Mouse (Mus musculus): ENCODE measurements at regions not wholly inside any gene's neighbourhood (a gene's known extent, or its start where the extent isn't known, plus 50 kb on each side); places are given as distances from the start of the nearest gene placed in this dataset.

GRCm38 (mm10) chr2:139230453-139230852 lies 263.3 kb upstream of the Sptlc3 start:
- Histone ChIP-seq H3K79me2 (ENCODE audit: control insufficient read depth, insufficient read depth) (no peaks in the 10 kb centered on the region), H3ac (ENCODE audit: control insufficient read depth, insufficient read length, low read depth) (no peak overlapping the region), H3K4me3 (ENCODE audit: insufficient read depth, poor library complexity, severe bottlenecking) (no peak overlapping the region), H3K79me3 (ENCODE audit: low read depth) (no peaks in the 10 kb centered on the region), H3K27me3 (ENCODE audit: control insufficient read depth, insufficient read depth, insufficient read length) (no peaks in the 10 kb centered on the region), H3K36me3 (ENCODE audit: control insufficient read depth, insufficient read depth) (no peaks in the 10 kb centered on the region)
- TF ChIP-seq CEBPB (IDR thresholded peaks at IDR 0.05; ENCODE audit: low read depth) (no peak), MAX (IDR thresholded peaks at IDR 0.05) (no peak), MYOD1 (IDR thresholded peaks at IDR 0.05; ENCODE audit: control insufficient read depth, insufficient read length, low read depth) (no peak), MYOG (IDR thresholded peaks at IDR 0.05; ENCODE audit: control insufficient read depth, extremely low read depth, insufficient read length) (no peak), USF1 (IDR thresholded peaks at IDR 0.05; ENCODE audit: low read depth) (no peak), CTCF (IDR thresholded peaks at IDR 0.05; ENCODE audit: control insufficient read depth, insufficient read depth, insufficient read length) (no peak), FOSL1 (IDR thresholded peaks at IDR 0.05; ENCODE audit: insufficient read depth, low read length, poor library complexity, severe bottlenecking) (no peak)

GRCm38 (mm10) chr2:139250138-139250537 lies 243.6 kb upstream of the Sptlc3 start:
- no peaks in the 10 kb centered on the region for H3K79me3 ChIP-seq (ENCODE audit: low read depth)
- no peaks in the 10 kb centered on the region for H3K27me3 ChIP-seq (ENCODE audit: control insufficient read depth, insufficient read depth, insufficient read length)
- TF ChIP-seq MYOG (IDR thresholded peaks at IDR 0.05; ENCODE audit: control insufficient read depth, extremely low read depth, insufficient read length) (no peak), FOSL1 (IDR thresholded peaks at IDR 0.05; ENCODE audit: insufficient read depth, low read length, poor library complexity, severe bottlenecking) (no peak), CEBPB (IDR thresholded peaks at IDR 0.05; ENCODE audit: low read depth) (no peak), CTCF (IDR thresholded peaks at IDR 0.05; ENCODE audit: control insufficient read depth, insufficient read depth, insufficient read length) (no peak), USF1 (IDR thresholded peaks at IDR 0.05; ENCODE audit: low read depth) (no peak), MYOD1 (IDR thresholded peaks at IDR 0.05; ENCODE audit: control insufficient read depth, insufficient read length, low read depth) (no peak), MAX (IDR thresholded peaks at IDR 0.05) (no peak)
- no peak overlapping the region for H3K4me3 ChIP-seq (ENCODE audit: insufficient read depth, poor library complexity, severe bottlenecking)
- no peak overlapping the region for H3ac ChIP-seq (ENCODE audit: control insufficient read depth, insufficient read length, low read depth)
- no peaks in the 10 kb centered on the region for H3K36me3 ChIP-seq (ENCODE audit: control insufficient read depth, insufficient read depth)
- no peaks in the 10 kb centered on the region for H3K79me2 ChIP-seq (ENCODE audit: control insufficient read depth, insufficient read depth)

- TF ChIP-seq USF1 (IDR thresholded peaks at IDR 0.05; ENCODE audit: low read depth): no peak
- no peaks in the 10 kb centered on the region for H3K36me3 ChIP-seq (ENCODE audit: control insufficient read depth, insufficient read depth)
Observed at GRCm38 (mm10) chr2:139267119-139267518, 226.6 kb upstream of the Sptlc3 start.

GRCm38 (mm10) chr2:139276581-139276980 lies 217.1 kb upstream of the Sptlc3 start:
- Histone ChIP-seq H3K79me2 (ENCODE audit: control insufficient read depth, insufficient read depth) (no peaks in the 10 kb centered on the region), H3K79me3 (ENCODE audit: low read depth) (no peaks in the 10 kb centered on the region), H3ac (ENCODE audit: control insufficient read depth, insufficient read length, low read depth) (no peak overlapping the region), H3K4me3 (ENCODE audit: insufficient read depth, poor library complexity, severe bottlenecking) (no peak overlapping the region), H3K27me3 (ENCODE audit: control insufficient read depth, insufficient read depth, insufficient read length) (no peaks in the 10 kb centered on the region), H3K36me3 (ENCODE audit: control insufficient read depth, insufficient read depth) (no peaks in the 10 kb centered on the region)
- TF ChIP-seq MYOG (IDR thresholded peaks at IDR 0.05; ENCODE audit: control insufficient read depth, extremely low read depth, insufficient read length) (no peak), FOSL1 (IDR thresholded peaks at IDR 0.05; ENCODE audit: insufficient read depth, low read length, poor library complexity, severe bottlenecking) (no peak), MAX (IDR thresholded peaks at IDR 0.05) (no peak), CTCF (IDR thresholded peaks at IDR 0.05; ENCODE audit: control insufficient read depth, insufficient read depth, insufficient read length) (no peak), MYOD1 (IDR thresholded peaks at IDR 0.05; ENCODE audit: control insufficient read depth, insufficient read length, low read depth) (no peak), CEBPB (IDR thresholded peaks at IDR 0.05; ENCODE audit: low read depth) (no peak), USF1 (IDR thresholded peaks at IDR 0.05; ENCODE audit: low read depth) (no peak)

More at GRCm38 (mm10) chr2:139267119-139267518, 226.6 kb upstream of the Sptlc3 start:
- H3K79me2 ChIP-seq (ENCODE audit: control insufficient read depth, insufficient read depth): no peaks in the 10 kb centered on the region
- no peak overlapping the region for H3ac ChIP-seq (ENCODE audit: control insufficient read depth, insufficient read length, low read depth)
- H3K79me3 ChIP-seq (ENCODE audit: low read depth): no peaks in the 10 kb centered on the region
- H3K27me3 ChIP-seq (ENCODE audit: control insufficient read depth, insufficient read depth, insufficient read length): no peaks in the 10 kb centered on the region
- H3K4me3 ChIP-seq (ENCODE audit: insufficient read depth, poor library complexity, severe bottlenecking): no peak overlapping the region

GRCm38 (mm10) chr2:139277571-139277970 lies 216.1 kb upstream of the Sptlc3 start:
- no peaks in the 10 kb centered on the region for H3K79me3 ChIP-seq (ENCODE audit: low read depth)
- H3K4me3 ChIP-seq (ENCODE audit: insufficient read depth, poor library complexity, severe bottlenecking): no peak overlapping the region
- H3ac ChIP-seq (ENCODE audit: control insufficient read depth, insufficient read length, low read depth): no peak overlapping the region

GRCm38 (mm10) chr2:139281056-139281455 lies 212.7 kb upstream of the Sptlc3 start:
- no peaks in the 10 kb centered on the region for H3K27me3 ChIP-seq (ENCODE audit: control insufficient read depth, insufficient read depth, insufficient read length)
- no peaks in the 10 kb centered on the region for H3K36me3 ChIP-seq (ENCODE audit: control insufficient read depth, insufficient read depth)
- no peak overlapping the region for H3ac ChIP-seq (ENCODE audit: control insufficient read depth, insufficient read length, low read depth)
- no peak overlapping the region for H3K4me3 ChIP-seq (ENCODE audit: insufficient read depth, poor library complexity, severe bottlenecking)
- TF ChIP-seq USF1 (IDR thresholded peaks at IDR 0.05; ENCODE audit: low read depth): no peak
- no peaks in the 10 kb centered on the region for H3K79me3 ChIP-seq (ENCODE audit: low read depth)
- no peaks in the 10 kb centered on the region for H3K79me2 ChIP-seq (ENCODE audit: control insufficient read depth, insufficient read depth)

More at GRCm38 (mm10) chr2:139277571-139277970, 216.1 kb upstream of the Sptlc3 start:
- TF ChIP-seq MAX (IDR thresholded peaks at IDR 0.05): no peak
- no peak for TF ChIP-seq USF1 (IDR thresholded peaks at IDR 0.05; ENCODE audit: low read depth)
- TF ChIP-seq FOSL1 (IDR thresholded peaks at IDR 0.05; ENCODE audit: insufficient read depth, low read length, poor library complexity, severe bottlenecking): no peak
- no peak for TF ChIP-seq MYOD1 (IDR thresholded peaks at IDR 0.05; ENCODE audit: control insufficient read depth, insufficient read length, low read depth)
- no peak for TF ChIP-seq CEBPB (IDR thresholded peaks at IDR 0.05; ENCODE audit: low read depth)
- TF ChIP-seq MYOG (IDR thresholded peaks at IDR 0.05; ENCODE audit: control insufficient read depth, extremely low read depth, insufficient read length): no peak
- no peaks in the 10 kb centered on the region for H3K27me3 ChIP-seq (ENCODE audit: control insufficient read depth, insufficient read depth, insufficient read length)
- H3K36me3 ChIP-seq (ENCODE audit: control insufficient read depth, insufficient read depth): no peaks in the 10 kb centered on the region
- no peaks in the 10 kb centered on the region for H3K79me2 ChIP-seq (ENCODE audit: control insufficient read depth, insufficient read depth)
